Mouse (Mus musculus) c-Kit-negative CD71-positive TER-119-positive erythroid progenitor cells, embryonic 14.5 days (primary cell): ENCODE results near the gene Gtf2ird1.
"Not testable (repeated sequence)": the region's sequence is repeated elsewhere in the genome, so short reads cannot be mapped to it uniquely, and the experiment has no call there.

Experiments
- DNase-seq: peaks from one replicate; pipeline ENCODE4 v3.0.0-alpha.2; 2013; ENCODE audit warnings: low read depth, low spot score

Gene Gtf2ird1

DNA sequence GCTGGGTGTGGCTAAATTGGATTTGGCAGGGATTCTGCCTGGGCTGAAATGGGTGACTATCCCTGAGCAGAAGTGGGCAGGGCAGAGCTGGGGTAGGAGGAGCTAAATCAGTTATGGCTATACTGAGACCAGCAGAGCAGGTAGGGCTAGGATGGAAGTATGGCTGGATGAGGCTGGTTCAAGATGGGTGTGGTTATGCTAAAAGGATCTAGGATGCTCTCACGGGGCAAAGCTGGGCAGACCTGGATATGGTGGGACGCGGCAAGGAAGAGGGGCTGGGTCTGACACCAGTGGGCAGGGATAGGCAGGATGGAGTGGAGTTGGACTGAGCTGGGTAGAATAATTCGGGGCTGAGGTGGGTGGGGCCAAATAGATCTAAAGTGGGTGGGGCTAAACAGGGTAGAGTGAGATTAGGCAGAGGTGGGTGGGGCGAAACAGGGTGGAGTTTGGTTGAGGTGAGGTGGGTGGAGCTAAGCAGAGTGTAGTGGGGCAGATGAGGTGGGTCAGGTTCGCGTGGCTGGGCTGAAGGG is 46.1 kb downstream of the Gtf2ird1 start:
- no peak for DNase-seq

DNA sequence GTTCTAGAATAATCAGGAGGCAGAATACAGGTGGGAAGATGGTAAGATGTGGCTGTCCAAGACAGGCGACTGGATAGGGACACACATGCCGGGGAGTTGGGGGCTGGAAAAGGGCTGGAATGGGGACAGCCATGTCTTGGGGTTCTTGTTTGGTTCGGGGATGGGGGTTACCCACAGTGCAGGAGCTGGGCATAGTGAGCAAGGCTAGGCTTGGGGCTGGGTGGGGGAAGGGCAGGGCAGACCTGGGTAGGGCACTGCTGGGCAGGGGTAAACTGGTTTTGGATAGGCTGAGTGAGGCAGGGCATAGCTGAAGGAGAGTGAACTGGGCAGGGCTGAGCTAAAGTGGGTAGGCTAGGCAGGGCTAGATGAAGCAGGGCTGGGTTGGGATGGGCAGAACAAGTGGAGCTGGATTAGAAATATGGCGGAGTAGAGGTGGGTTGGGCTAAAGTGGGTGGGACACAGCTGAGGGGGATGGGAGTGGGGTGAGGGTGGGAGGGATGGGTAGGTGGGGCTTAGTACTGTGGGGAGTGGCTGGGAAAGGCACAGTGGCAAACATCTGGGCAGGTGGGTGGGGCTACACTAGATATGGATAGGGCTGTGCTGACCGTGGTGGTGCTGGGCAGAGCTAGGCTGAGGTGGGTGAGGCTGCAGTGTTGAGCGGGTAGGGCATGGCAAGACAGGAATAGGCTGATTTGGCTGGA is 46.8 kb downstream of the Gtf2ird1 start:
- no peak for DNase-seq

DNA sequence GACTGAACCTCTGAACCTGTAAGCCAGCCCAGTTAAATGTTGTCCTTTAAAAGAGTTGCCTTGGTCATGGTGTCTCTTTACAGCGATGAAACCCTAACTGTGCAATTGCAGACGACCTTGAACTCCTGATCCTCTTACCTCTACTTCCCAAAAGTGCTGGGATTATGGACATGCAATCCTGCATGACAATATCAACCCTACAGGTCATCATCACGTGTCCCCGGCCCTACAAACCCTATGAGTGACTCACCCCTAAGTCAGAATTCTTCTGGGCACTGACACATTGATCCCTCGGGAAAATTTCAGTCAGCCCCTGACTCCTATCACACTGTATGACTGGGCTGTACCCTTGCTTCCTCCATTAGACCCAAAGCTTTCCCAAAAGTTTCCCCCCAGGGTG is 48.4 kb downstream of the Gtf2ird1 start:
- no peak for DNase-seq

DNA sequence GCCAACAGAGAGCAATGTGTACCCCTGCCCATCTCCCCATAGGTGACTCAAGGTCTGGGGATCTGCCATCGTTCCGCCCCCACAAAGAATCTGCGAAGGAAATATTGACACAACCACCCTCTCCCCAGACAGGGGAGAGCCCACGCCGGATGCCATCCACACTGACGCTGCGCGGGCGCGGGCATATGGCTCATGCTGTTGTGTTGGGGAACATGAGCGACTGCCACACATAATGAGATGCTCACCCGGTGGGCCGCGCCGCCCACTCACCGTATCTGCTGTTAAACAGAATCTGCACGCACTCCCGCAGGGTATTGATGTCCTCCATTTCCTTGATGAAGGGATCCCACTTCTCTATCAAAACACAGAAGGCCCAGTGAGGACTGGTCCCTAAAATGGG is 54.7 kb downstream of the Gtf2ird1 start:
- DNase-seq = no peak

DNA sequence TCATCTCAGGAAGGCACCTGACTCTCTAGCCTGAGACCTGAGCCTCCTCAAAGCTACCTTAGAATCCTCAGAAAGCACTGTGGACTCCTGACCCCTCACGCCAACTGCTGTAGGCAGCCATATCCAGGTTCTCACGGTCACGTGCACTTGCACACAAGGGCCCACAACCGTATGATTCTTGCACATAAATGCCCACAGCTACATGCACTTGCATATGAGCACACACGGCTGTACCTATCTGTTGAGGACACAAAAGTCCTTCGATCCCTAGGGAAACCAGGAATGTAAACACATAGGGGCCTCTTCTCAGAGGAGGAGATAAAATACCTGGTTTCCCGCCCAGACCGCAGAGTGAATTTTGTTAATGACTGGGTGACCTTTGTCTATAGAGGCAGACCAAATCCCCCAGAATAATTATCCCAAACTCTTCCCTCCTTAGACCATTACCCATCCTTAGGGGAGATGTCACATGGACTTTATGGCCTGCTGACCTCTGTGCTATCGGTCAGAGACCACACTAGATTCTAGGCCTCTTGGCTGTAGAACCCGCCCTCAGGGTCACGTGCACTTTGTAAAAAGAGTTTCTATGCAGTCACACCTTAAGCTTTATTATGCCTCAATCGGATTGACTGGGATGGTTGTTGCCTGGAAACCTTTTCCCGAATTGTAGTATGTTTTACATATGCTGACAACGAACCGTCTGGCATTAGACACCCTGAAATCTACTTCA is 58.9 kb downstream of the Gtf2ird1 start:
- no peak for DNase-seq

DNA sequence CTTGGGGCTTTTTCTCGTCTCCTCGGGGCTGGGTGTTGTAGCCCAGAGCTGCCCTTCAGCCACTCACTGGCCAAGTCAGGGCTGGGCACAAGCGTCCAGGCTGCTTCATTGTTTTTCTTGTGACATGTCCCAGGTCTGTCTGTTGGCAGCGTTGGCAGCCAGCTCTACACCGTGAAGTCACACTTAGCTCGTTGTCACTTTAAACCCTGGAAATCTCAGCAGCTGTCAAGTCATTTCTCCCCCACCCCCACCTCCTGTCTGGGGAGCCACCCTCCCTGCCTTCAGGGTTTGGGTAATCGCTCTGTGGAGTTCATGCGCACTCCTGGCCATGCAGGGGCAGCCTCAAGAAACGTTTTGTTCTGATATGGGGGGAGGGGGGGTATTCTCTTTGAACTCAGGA is 60.0 kb downstream of the Gtf2ird1 start:
- DNase-seq = no peak

DNA sequence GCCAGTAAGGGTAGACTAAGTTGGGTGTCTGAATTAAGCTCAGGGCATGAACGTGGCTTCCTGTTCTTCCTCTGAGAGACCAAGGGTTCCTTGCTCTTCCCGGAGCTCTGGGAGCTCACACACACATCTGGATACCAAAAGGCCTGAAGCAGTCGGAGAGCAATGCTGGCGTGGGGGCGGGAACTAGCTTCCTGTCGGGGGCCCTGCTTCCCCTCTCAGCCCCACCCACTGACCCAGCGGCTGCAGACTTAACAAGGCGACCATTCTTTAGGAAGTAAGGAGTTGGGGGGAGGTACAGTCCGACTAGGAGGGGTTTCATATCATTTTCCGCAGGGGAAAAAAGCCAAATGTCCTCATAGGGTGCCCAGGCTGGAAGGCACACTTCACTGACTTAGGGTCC is 61.9 kb downstream of the Gtf2ird1 start:
- no peak for DNase-seq

DNA sequence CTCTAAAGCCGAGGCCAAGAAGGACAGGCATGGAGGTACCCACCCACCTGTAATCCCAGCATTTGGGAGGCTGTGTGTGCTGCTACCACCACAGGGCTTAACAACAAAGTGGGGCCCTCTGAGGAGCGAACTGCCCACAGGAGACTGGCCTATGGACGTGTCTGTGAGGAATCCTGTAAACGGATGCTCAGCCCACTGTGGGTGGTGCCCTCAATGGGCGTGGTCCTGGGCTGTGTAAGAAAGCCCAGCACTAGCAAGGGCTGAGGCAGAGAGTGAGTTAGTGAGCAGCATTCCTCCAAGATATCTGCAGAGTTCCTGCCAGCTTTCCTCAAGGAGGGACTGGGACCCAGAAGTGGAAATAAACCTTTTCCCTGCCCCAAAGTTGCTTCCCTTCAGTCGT is 62.9 kb downstream of the Gtf2ird1 start:
- DNase-seq = no peak

DNA sequence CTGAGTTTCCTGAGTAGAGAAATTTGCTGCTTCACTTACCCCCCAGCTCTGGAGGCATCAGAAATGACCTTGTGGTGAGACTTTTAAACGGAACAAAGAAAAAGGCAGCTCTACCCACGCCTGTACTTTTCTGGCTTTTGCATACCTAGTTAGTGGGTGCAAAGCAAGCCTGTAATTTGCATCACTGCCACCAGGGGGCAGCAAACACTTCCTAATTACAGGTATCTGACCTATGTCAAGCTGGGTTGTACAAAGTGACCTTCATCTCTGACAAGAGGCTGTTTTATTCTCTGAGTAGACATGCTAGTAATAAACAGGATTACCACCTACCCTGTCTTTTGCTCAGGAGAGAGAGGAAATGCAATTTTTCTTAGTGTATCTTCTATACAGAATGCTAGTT is 71.4 kb downstream of the Gtf2ird1 start:
- peak; percentile 66 for DNase-seq

DNA sequence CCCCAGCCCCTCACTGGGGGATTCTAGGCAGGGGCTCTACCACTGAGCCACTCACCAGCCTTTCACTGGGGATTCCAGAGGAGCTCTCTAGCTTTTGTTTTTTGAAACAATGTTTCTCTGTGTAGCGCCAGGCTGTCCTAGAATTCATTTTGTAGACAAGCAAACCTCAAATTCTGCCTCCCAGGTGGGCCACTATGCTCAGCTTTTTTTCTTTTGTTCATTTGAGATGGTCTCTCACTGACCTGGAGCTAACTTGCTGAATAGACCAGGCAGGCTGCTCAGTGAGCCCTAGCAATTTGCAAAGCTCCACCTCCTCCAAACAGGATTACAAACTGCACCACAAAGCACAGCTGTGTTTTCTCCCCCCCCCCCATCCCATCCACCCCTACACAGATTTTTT is 81.3 kb downstream of the Gtf2ird1 start:
- no peak for DNase-seq

DNA sequence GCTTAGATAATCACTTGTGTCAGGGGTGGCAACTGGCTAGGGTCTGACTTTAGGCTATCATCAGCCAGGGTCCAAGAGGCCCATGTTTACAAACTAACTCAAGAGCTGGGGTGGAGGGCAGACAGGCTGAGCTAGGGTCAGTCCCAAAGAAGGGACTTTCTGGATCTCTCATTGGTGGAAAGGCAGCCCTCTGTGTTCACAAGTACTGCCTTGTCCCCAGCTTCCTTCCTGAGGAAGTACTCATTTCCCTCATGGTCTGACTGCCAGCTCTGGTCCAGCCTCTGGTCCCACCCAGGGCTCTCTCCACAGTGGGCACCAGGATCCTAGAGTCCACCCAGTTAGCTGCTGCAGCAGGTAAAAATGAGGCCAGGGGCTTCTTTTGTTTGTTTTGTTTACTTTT is 82.0 kb downstream of the Gtf2ird1 start:
- DNase-seq = no peak

DNA sequence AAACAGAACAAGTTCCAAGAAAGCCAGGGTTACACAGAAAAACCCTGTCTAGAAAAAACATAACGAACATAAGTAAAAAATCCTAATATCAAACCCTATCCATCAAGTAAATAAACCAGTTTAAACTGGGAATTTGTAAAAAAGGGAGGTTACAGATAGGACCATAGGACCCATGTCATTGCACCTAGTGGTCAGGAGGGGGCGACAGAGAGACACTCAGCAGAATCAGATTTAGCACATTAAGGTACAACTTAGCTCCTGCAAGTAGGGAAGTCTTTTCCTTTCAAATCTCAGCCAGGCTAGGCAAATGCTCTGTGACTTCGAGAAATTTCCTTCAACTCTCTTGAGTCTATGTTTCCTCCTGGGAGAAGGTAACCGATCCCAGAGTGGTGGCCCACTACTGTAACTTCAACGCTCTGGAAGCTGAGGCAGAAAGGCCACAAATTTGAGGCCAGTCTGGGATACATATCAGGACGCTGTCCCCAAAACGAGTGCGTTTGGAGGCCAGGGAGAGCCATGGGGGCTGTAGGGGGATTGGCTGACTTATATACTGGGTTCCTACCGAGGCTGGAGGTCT is 82.5 kb downstream of the Gtf2ird1 start:
- peak; percentile 39 for DNase-seq

DNA sequence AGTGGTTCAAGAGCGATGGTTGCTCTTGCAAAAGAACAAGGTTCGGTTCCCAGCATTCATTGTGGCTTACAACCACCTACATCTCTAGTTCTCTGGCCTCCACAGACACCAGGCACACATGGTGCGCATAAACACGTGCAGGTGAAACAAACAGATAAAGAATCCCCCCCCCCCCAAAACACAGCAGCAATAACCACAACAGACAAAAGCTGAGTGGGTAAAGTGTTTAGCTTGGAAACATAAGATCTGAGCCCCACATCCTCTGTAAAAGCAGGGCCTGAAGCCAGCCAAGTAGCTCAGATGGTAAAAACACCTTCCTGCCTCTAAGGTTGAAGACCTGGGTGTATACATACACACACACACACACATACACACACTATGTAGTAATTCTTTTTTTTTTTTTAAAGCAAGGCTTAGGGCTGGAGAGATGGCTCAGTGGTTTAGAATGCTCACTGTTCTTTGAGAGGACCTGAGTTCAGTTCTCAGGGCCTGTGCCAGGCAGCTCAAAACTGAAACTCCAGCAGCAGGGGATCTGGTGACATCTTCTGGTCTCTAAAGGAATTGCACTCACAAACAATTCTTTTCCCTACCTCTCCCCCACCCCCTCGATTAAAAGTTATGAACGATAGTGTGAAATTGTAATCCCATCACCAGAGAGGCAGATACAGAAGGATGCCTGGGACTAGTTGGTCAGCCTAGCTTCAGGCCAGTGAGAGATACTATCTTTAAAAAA is 83.4 kb downstream of the Gtf2ird1 start:
- no peak for DNase-seq

DNA sequence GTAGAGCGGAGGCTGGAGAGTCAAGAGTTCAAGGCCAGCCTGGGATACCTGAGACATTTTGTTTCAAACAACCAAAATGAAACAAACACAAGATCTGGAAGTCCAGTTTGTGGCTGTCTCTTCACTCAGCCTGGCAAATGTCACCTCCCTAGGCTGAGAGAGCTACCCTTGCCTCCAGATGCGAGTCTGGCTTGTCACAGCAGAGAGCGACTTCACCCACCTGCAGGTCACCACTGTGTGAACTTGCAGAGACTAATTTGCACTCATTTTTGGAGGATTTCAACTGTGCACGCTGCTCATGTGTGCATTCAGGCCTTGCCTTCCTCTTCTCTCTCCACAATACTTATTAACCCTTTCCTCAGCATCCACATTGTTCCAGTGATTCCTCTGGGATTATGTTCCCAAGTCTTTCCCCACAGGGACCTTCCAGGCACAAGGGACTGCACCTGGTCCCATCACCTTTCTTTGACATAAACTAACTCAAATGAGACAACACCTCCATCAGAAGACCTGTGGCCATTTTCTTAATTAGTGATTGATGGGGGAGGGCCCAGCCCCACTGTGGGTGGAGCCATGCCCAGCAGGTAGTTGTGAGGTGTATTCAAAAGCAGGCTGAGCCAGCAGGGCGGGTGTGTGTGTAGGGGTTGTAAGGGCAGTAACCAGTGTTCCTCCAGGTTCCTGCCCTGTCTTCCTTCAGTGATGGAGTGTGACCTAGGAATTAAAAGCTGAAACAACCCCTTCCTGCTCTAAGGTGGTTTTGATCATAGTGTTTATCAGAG is 84.8 kb downstream of the Gtf2ird1 start:
- no peak for DNase-seq

DNA sequence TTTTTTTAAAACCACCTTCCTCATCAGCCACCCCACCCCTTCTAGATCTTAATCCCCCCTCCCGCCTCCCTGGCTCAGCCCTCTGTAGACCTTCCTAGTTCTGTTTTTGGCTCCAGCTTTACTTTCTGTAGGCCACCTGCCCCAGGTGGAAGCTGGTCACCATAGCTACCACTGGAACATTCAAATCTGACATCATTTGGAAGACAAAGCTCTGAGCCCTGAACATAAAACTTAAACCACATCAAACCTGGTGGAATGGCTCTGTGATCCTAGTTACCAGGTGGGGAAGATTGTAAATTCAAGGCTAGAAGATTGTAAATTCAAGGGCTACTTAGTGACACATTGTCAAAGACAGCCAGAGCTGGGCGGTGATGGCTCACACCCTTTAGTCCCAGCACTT is 85.7 kb downstream of the Gtf2ird1 start:
- DNase-seq = no peak

DNA sequence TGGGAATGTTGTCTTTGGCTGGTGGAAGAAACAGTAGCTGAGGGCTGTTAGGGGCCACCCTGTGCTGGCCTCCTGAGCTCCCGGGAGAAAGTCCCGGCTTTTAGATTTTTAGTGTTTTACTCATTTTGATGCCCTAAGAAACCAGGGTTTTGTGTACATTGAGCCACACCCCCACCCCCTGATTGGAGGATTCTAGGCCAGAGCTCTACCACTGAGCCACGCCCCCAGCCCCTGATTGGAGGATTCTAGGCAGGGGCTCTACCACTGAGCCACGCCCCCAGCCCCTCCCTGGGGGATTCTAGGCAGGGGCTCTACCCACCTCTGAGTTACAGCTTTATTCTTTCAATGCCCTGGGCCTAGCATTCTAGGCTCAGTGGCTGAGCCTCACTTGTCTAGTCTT is 97.4 kb downstream of the Gtf2ird1 start:
- no peak for DNase-seq

DNA sequence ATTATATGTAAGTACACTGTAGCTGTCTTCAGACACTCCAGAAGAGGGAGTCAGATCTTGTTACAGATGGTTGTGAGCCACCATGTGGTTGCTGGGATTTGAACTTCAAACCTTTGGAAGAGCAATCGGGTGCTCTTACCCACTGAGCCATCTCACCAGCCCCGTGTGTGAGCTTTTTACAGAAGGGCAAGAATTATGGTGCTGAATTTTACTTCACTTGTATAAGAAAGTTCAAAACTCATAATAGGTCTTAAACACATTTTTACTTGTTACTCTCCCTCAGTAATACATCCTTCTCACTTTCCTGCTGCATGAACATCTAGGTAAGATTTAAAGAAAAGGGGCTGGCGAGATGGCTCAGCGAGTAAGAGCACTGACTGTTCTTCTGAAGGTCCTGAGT is 101.1 kb downstream of the Gtf2ird1 start:
- not testable (repeated sequence) for DNase-seq

DNA sequence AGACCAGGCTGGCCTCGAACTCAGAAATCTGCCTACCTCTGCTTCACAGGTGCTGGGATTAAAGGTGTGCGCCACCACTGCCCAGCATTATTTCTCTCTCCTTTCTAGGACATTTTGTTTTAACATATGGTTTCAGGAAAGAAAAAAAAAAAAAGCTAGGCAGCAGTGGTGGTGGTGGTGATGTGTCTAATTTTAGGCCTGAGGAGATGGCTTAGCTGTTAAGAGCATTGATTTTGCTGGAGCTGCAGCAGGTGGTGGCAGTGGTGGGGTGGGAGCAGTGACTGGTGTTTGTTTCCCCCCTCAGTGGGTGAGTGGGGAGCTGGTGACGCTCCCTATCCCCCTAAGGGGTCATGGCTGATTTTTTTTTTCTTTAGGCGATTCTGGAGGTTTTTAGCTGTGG is 103.4 kb downstream of the Gtf2ird1 start:
- no peak for DNase-seq

DNA sequence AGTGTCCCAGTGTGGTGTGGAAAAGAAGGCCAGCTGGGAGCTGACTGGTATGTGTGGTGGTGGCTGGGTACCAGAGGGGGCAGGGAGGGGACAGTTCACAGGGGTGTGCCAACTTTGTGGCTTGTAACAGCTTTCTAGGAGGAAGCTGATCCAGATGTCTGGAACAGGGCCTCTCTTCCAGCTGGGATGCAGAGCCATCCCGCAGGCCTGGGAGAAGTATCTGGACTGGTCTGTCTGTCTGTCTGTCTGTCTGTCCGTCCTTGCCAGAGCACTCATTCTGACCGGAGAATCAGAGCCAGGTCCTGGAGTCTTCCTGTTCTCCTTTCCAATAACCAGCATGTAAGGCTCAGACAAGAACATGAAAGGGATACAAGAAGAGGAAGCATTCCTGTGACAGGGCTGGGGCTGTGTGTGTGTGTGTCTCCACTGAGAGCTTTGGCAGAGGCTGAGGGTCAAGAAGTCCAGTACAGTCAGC is 104.0 kb downstream of the Gtf2ird1 start:
- DNase-seq = no peak

DNA sequence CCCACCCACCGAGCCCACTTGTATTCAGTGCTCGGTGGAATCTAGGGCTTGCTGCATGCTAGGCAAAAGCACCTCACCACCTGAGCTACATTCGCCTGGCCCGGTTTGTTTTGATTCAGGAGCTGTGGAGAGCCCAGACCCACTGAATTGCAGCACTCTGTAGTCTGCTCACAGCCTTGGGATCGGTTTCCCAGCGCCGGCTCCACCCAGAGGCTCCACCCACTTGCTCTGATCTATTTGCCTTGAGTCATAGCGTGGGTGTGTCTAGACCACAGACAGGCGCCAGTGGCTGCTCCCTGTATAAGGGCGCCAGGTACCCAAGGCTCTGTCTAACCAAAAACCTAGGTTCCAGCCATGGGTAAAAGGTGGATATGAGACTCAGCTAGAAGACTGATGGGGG is 105.9 kb downstream of the Gtf2ird1 start:
- DNase-seq = peak; percentile 43

DNA sequence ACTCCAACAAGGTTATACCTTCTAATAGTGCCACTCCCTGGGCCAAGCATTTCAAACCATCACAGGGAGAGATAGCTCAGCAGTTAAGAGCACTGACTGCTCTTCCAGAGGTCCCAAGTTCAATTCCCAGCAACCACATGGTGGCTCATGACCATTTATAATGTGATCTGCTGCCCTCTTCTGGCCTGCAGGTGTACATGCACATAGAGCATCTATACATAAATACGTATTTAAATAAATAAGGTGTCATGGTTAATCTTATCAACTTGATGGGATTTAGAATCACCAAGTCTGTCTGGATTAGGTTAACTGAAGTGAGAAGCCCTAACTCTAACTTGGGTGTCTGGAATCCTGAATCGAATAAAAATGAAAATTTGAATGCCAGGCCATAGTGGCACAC is 109.5 kb downstream of the Gtf2ird1 start:
- no peak for DNase-seq
